ENCODE assay signal across 8 mouse cellular contexts in the genomic region with DNA sequence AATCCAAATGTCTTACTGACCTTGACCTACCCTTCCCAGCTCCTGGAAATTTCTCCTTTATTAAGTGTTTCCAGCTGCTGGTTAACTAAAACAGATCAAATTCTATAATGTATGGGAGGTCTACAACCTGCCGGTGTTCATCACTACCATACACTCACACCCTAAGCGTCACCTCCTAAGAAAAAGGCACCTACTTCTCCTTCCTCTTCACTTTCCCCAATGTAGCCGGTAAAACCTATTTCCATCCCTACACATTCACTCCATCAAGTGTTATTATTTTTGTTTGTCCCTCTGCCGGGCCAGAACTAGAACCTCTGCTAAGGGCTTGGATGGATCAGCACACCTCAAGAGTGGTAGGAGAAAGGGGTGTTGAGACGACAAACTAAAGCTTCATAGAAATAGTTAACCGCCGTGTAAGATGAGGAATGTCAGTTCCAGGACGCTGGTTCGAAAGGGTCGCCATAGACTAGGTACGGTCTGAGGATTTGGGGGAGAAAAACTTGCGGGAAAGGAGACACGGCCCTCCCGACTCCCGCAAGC. TPM values are rescaled to one million over a fixed set of nuclear protein-coding genes. Genes with fewer than 3 reads are reported as not detected.
A peak's percentile ranks its signal among the peaks of the same experiment; 100 is the strongest.
DNase-seq lines count a peak whose midpoint lies in the region; ATAC-seq and TF ChIP-seq lines count a peak whose summit lies in the region.

No protein-coding gene starts in this region.

- H3K79me2 ChIP-seq in C2C12 (ENCODE audit: control insufficient read depth, insufficient read depth) = peaks cover 49% of the 10 kb centered on the region

- peak; percentile 29 for DNase-seq in embryo, embryonic 10.5 days (ENCODE audit: low spot score)
- DNase-seq in embryo, embryonic 10 days (ENCODE audit: low spot score) = no peak
- DNase-seq in liver, embryonic 14.5 days (ENCODE audit: low read depth in 3 of 3, low spot score in 3 of 3) = no peak
- no peak for DNase-seq in ovary, postnatal 14 days (ENCODE audit: low spot score)
- no peak for DNase-seq in c-Kit-positive CD71-positive TER-119-positive erythroid progenitor cells, embryonic 14.5 days (ENCODE audit: low spot score)
- no peak for DNase-seq in thymus, postnatal 4 days

- no peak for ATAC-seq in forebrain, embryonic 12.5 days (ENCODE audit: low FRiP score)
- ATAC-seq in liver, embryonic 14.5 days (ENCODE audit: insufficient read depth) = peak; percentile 42; the same call in 1 of the 2 replicates

- peaks cover 34% of the 10 kb centered on the region for H3K79me3 ChIP-seq in C2C12 (ENCODE audit: low read depth)

- TF ChIP-seq EP300 in liver, embryonic 14.5 days (IDR thresholded peaks at IDR 0.05; ENCODE audit: low read depth) = no peak

- H3K9ac ChIP-seq in forebrain, embryonic 12.5 days = peak overlapping the region; percentile 76
- H3K9ac ChIP-seq in liver, embryonic 14.5 days (replicated peaks) = peak overlapping the region; percentile 88

- no peak for TF ChIP-seq CTCF in C2C12 (IDR thresholded peaks at IDR 0.05; ENCODE audit: control insufficient read depth, insufficient read depth, insufficient read length)
- TF ChIP-seq CTCF in liver, embryonic 14.5 days (IDR thresholded peaks at IDR 0.05; ENCODE audit: low read depth) = no peak

- H3K4me1 ChIP-seq in forebrain, embryonic 12.5 days = peaks cover 23% of the 10 kb centered on the region
- H3K4me1 ChIP-seq in liver, embryonic 14.5 days (replicated peaks; ENCODE audit: control insufficient read depth in 2 of 2, insufficient read depth in 2 of 2, low read length in 1 of 2) = peaks cover 11 to 14% of the 10 kb centered on the region in 2 experiments

- H3K9me3 ChIP-seq in forebrain, embryonic 12.5 days = no peaks in the 10 kb centered on the region
- H3K9me3 ChIP-seq in liver, embryonic 14.5 days (ENCODE audit: control insufficient read depth, low read length) = no peaks in the 10 kb centered on the region

- peak overlapping the region; percentile 84 for H3K4me3 ChIP-seq in C2C12 (ENCODE audit: insufficient read depth, poor library complexity, severe bottlenecking)
- peak overlapping the region; percentile 81 for H3K4me3 ChIP-seq in forebrain, embryonic 12.5 days (replicated peaks)
- peak overlapping the region; percentile 91 to 93 for H3K4me3 ChIP-seq in liver, embryonic 14.5 days (ENCODE audit: insufficient read depth in 1 of 2, low read depth in 2 of 2, low read length in 2 of 2)

- H3K27ac ChIP-seq in forebrain, embryonic 12.5 days = no peak overlapping the region; the same call in 1 of the 2 replicates
- peak overlapping the region; percentile 16; the same call in 1 of the 2 replicates for H3K27ac ChIP-seq in liver, embryonic 14.5 days

- H3K36me3 ChIP-seq in C2C12 (ENCODE audit: control insufficient read depth, insufficient read depth) = peaks cover 23% of the 10 kb centered on the region
- peaks cover 18% of the 10 kb centered on the region for H3K36me3 ChIP-seq in forebrain, embryonic 12.5 days (replicated peaks)
- H3K36me3 ChIP-seq in liver, embryonic 14.5 days (replicated peaks; ENCODE audit: control insufficient read depth, insufficient read depth, low read depth) = peaks cover 22% of the 10 kb centered on the region

- no peaks in the 10 kb centered on the region for H3K27me3 ChIP-seq in C2C12 (ENCODE audit: control insufficient read depth, insufficient read depth, insufficient read length)
- 0 out of 2 replicates have a peak, but pooled peaks cover 8% of the 10 kb centered on the region for H3K27me3 ChIP-seq in forebrain, embryonic 12.5 days
- no peaks in the 10 kb centered on the region for H3K27me3 ChIP-seq in liver, embryonic 14.5 days (ENCODE audit: control insufficient read depth, insufficient read depth, low read length)

- WGBS in forebrain, embryonic 12.5 days = 7% methylated on average over 15 of the region's 15 CpGs
- WGBS in liver, embryonic 14.5 days (ENCODE audit: insufficient replicate concordance) = 3% methylated on average over 15 of the region's 15 CpGs

- peak overlapping the region; percentile 73 for H3K4me2 ChIP-seq in forebrain, embryonic 12.5 days
- peak overlapping the region; percentile 88 for H3K4me2 ChIP-seq in liver, embryonic 14.5 days (ENCODE audit: low read depth)

- peak overlapping the region; percentile 79 for H3ac ChIP-seq in C2C12 (ENCODE audit: control insufficient read depth, insufficient read length, low read depth)

TF ChIP-seq in C2C12, 6 proteins besides CTCF, POLR2A, EP300 and RAD21:
- TF ChIP-seq USF1 (IDR thresholded peaks at IDR 0.05; ENCODE audit: low read depth) (no peak), FOSL1 (IDR thresholded peaks at IDR 0.05; ENCODE audit: insufficient read depth, low read length, poor library complexity, severe bottlenecking) (no peak), MAX (IDR thresholded peaks at IDR 0.05) (no peak), MYOD1 (IDR thresholded peaks at IDR 0.05; ENCODE audit: control insufficient read depth, insufficient read length, low read depth) (no peak), CEBPB (IDR thresholded peaks at IDR 0.05; ENCODE audit: low read depth) (no peak), MYOG (IDR thresholded peaks at IDR 0.05; ENCODE audit: control insufficient read depth, extremely low read depth, insufficient read length) (no peak)
TF ChIP-seq in C2C12: peak in this region for 0.

RNA-seq across cellular contexts. Expression of a gene that starts 0.4 kb away (rescaled TPM):
- polyA plus RNA-seq in C2C12 (2012; fragmentation: generic; extraction: Trizol) = 6.1 TPM
- 11.9 and 15.3 TPM in 2 replicates for polyA plus RNA-seq in forebrain, embryonic 12.5 days (2016; fragmentation: Nextera tagmentation; extraction: Ambion mirVana)
- polyA plus RNA-seq in liver, embryonic 14.5 days (2012; rRNA removed) = 4.6 and 6.5 TPM in 2 replicates
- polyA plus RNA-seq in liver, embryonic 14.5 days (2014; fragmentation: Nextera tagmentation; extraction: Ambion mirVana) = 8.5 and 8.7 TPM in 2 replicates

RNA-seq across cellular contexts. Expression of a gene that starts 0.5 kb away (rescaled TPM):
- 9.4 TPM for polyA plus RNA-seq in C2C12 (2012; fragmentation: generic; extraction: Trizol)
- polyA plus RNA-seq in forebrain, embryonic 12.5 days (2016; fragmentation: Nextera tagmentation; extraction: Ambion mirVana) = 26.4 and 28.1 TPM in 2 replicates
- 5.3 and 11.2 TPM in 2 replicates for polyA plus RNA-seq in liver, embryonic 14.5 days (2012; rRNA removed)
- 8.8 and 11.6 TPM in 2 replicates for polyA plus RNA-seq in liver, embryonic 14.5 days (2014; fragmentation: Nextera tagmentation; extraction: Ambion mirVana)

RNA-seq across cellular contexts. Expression of a gene that starts 25.9 kb away (rescaled TPM):
- polyA plus RNA-seq in C2C12 (2012; fragmentation: generic; extraction: Trizol) = not detected
- not detected in 2 replicates for polyA plus RNA-seq in forebrain, embryonic 12.5 days (2016; fragmentation: Nextera tagmentation; extraction: Ambion mirVana)
- polyA plus RNA-seq in liver, embryonic 14.5 days (2012; rRNA removed) = not detected in 2 replicates
- polyA plus RNA-seq in liver, embryonic 14.5 days (2014; fragmentation: Nextera tagmentation; extraction: Ambion mirVana) = not detected in 2 replicates

RNA-seq across cellular contexts. Expression of a gene that starts 35.3 kb away (rescaled TPM):
- 0.78 TPM for polyA plus RNA-seq in C2C12 (2012; fragmentation: generic; extraction: Trizol)
- polyA plus RNA-seq in forebrain, embryonic 12.5 days (2016; fragmentation: Nextera tagmentation; extraction: Ambion mirVana) = 3.5 and 3.7 TPM in 2 replicates
- polyA plus RNA-seq in liver, embryonic 14.5 days (2012; rRNA removed) = 1.6 and 1.8 TPM in 2 replicates
- polyA plus RNA-seq in liver, embryonic 14.5 days (2014; fragmentation: Nextera tagmentation; extraction: Ambion mirVana) = 1.5 and 2.4 TPM in 2 replicates

RNA-seq across cellular contexts. Expression of a gene that starts 36.4 kb away (rescaled TPM):
- 7.0 TPM for polyA plus RNA-seq in C2C12 (2012; fragmentation: generic; extraction: Trizol)
- 9.7 and 11.5 TPM in 2 replicates for polyA plus RNA-seq in forebrain, embryonic 12.5 days (2016; fragmentation: Nextera tagmentation; extraction: Ambion mirVana)
- polyA plus RNA-seq in liver, embryonic 14.5 days (2012; rRNA removed) = 4.5 and 6.4 TPM in 2 replicates
- polyA plus RNA-seq in liver, embryonic 14.5 days (2014; fragmentation: Nextera tagmentation; extraction: Ambion mirVana) = 4.5 and 4.9 TPM in 2 replicates
